Mouse (Mus musculus) megakaryocyte, embryonic 14.5 days (primary cell): ENCODE measurements around the gene Ggct.

Experiments
- FLI1 ChIP-seq: IDR thresholded peaks from 2 replicates; pipeline ENCODE4 v1.6.1; 2012; ENCODE audit warnings: low read length, inconsistent platforms, mixed read lengths
- GATA1 ChIP-seq: IDR thresholded peaks from 3 replicates; pipeline ENCODE4 v1.6.1; 2012; ENCODE audit warnings: mixed read lengths, low read length, inconsistent platforms, borderline replicate concordance

- TF ChIP-seq GATA1 (no peak), FLI1 (no peak)
Measured at GRCm38 (mm10) chr6:54972111-54972928, 20.4 kb downstream of the Ggct start, which contains the start of gene Nod1.
